Comparison of ENCODE assay signal across 9 mouse cellular contexts in the genomic region with DNA sequence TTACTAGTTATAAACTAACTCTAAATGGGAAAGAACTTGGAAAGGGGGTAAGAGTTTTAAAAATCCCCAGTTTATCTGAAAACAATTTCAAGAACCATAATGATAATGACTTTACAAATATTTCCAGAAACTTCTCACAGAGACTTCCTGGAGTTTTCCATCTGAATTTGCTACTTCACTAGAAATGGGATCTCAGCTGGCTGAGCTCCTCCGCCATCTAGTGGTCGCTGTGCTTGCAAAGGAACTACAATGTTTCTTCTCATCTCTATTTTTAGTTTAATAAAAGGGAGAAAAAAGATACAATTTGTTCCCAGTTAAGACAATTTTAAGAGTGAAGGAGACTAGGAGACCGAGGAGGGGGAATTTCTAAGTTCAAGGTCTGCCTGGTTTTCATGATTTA. TPM values are rescaled to one million over a fixed set of nuclear protein-coding genes. Genes with fewer than 3 reads are reported as not detected.
A peak's percentile ranks its signal among the peaks of the same experiment; 100 is the strongest.
DNase-seq lines count a peak whose midpoint lies in the region; ATAC-seq lines count a peak whose summit lies in the region.
"Had no signal": no experiment of that assay in that cellular context is flagged by ENCODE, and none has a peak within 500 bp of the region (broad histone marks: within the 10 kb centered on the region; RNA-seq: fewer than 3 reads in every experiment).

No protein-coding gene starts in this region.

- H3K36me3 ChIP-seq in forebrain, embryonic 16.5 days (ENCODE audit: control insufficient read depth, insufficient read depth): peaks cover 47% of the 10 kb centered on the region

- no peak overlapping the region for H3K4me3 ChIP-seq in forebrain, embryonic 16.5 days (replicated peaks; ENCODE audit: low read length)
- H3K4me3 ChIP-seq: neural tube, embryonic 12.5 days had no signal

- WGBS in forebrain, embryonic 16.5 days: 21% methylated on average over 3 of the region's 3 CpGs

- H3K27me3 ChIP-seq in forebrain, embryonic 16.5 days (replicated peaks; ENCODE audit: control insufficient read depth, insufficient read depth, low read length): no peaks in the 10 kb centered on the region
- H3K27me3 ChIP-seq: neural tube, embryonic 12.5 days had no signal

- peak; percentile 43 for DNase-seq in gastrocnemius, adult 18-20 months (ENCODE audit: low spot score)
- DNase-seq in gastrocnemius, adult 8-10 months (ENCODE audit: low spot score in 2 of 2): no peak
- DNase-seq in urinary bladder, postnatal 14 days (ENCODE audit: low spot score): peak; percentile 70
- DNase-seq in urinary bladder, adult 2 months (ENCODE audit: low spot score): no peak
- peak; percentile 79 for DNase-seq in embryo, embryonic 11 days
- peak; percentile 75 for DNase-seq in layer of hippocampus, adult 11-12 months (ENCODE audit: low spot score)
- DNase-seq in mesoderm, embryonic 11.5 days (ENCODE audit: low read depth, low spot score): peak; percentile 51

- no peaks in the 10 kb centered on the region for H3K4me1 ChIP-seq in forebrain, embryonic 16.5 days (replicated peaks; ENCODE audit: control insufficient read depth, insufficient read depth, low read length)
- H3K4me1 ChIP-seq: neural tube, embryonic 12.5 days had no signal

- no peak overlapping the region for H3K27ac ChIP-seq in forebrain, embryonic 16.5 days (ENCODE audit: low read length)
- H3K27ac ChIP-seq: neural tube, embryonic 12.5 days had no signal

- H3K9ac ChIP-seq in forebrain, embryonic 16.5 days (replicated peaks; ENCODE audit: low read depth, low read length): no peak overlapping the region
- H3K9ac ChIP-seq: neural tube, embryonic 12.5 days had no signal

- H3K4me2 ChIP-seq in forebrain, embryonic 16.5 days (ENCODE audit: low read length): no peak overlapping the region
- H3K4me2 ChIP-seq: neural tube, embryonic 12.5 days had no signal

- no peak for ATAC-seq in forebrain, embryonic 16.5 days

- H3K9me3 ChIP-seq in forebrain, embryonic 16.5 days (ENCODE audit: control insufficient read depth, low read length): no peaks in the 10 kb centered on the region
- H3K9me3 ChIP-seq: neural tube, embryonic 12.5 days had no signal

RNA-seq across cellular contexts. Expression of a gene that starts 13.4 kb away (rescaled TPM):
- total RNA-seq in gastrocnemius, adult 18-20 months (2021): 1 to 10 TPM; 3.8 to 6.4 TPM
- total RNA-seq in gastrocnemius, adult 8-10 months (2022): 1 to 10 TPM; 3.0 to 4.3 (median 4.0) TPM
- polyA plus RNA-seq in urinary bladder, adult 2 months (2012; rRNA removed): 40.7 and 41.9 TPM in 2 replicates
- 2.7 and 3.3 TPM in 2 replicates for polyA plus RNA-seq in forebrain, embryonic 16.5 days (2015; fragmentation: Nextera tagmentation; extraction: Ambion mirVana)

RNA-seq across cellular contexts. Expression of a gene that starts 13.7 kb away (rescaled TPM):
- 10 to 100 TPM; 20.7 to 23.5 TPM for total RNA-seq in gastrocnemius, adult 18-20 months (2021)
- total RNA-seq in gastrocnemius, adult 8-10 months (2022): 10 to 100 TPM; 18.1 to 23.2 (median 20.3) TPM
- 17.8 and 18.7 TPM in 2 replicates for polyA plus RNA-seq in urinary bladder, adult 2 months (2012; rRNA removed)
- polyA plus RNA-seq in forebrain, embryonic 16.5 days (2015; fragmentation: Nextera tagmentation; extraction: Ambion mirVana): 42.2 and 42.5 TPM in 2 replicates

RNA-seq across cellular contexts. Expression of a gene that starts 16.0 kb away (rescaled TPM):
- total RNA-seq in gastrocnemius, adult 18-20 months (2021): under 1 TPM in 1 of 2 experiments, not detected in 1; 0.14 TPM
- total RNA-seq in gastrocnemius, adult 8-10 months (2022): not detected
- polyA plus RNA-seq in urinary bladder, adult 2 months (2012; rRNA removed): 0.15 and 0.16 TPM in 2 replicates
- 2.8 and 3.8 TPM in 2 replicates for polyA plus RNA-seq in forebrain, embryonic 16.5 days (2015; fragmentation: Nextera tagmentation; extraction: Ambion mirVana)

RNA-seq across cellular contexts. Expression of a gene that starts 41.3 kb away (rescaled TPM):
- total RNA-seq in gastrocnemius, adult 18-20 months (2021): 1 to 10 TPM; 5.5 to 6.4 TPM
- 1 to 10 TPM; 5.2 to 6.9 (median 6.0) TPM for total RNA-seq in gastrocnemius, adult 8-10 months (2022)
- 5.2 and 6.1 TPM in 2 replicates for polyA plus RNA-seq in urinary bladder, adult 2 months (2012; rRNA removed)
- 25.2 and 30.4 TPM in 2 replicates for polyA plus RNA-seq in forebrain, embryonic 16.5 days (2015; fragmentation: Nextera tagmentation; extraction: Ambion mirVana)

Comparison
In these comparisons a context has a peak if more than half of its experiments do, and no peak if none do; other contexts are left out.
1. DNase-seq: peak in gastrocnemius, adult 18-20 months (single experiment), urinary bladder, postnatal 14 days (single experiment), embryo, embryonic 11 days (single experiment), layer of hippocampus, adult 11-12 months (single experiment) and mesoderm, embryonic 11.5 days (single experiment); none in gastrocnemius, adult 8-10 months (0 of 2) and urinary bladder, adult 2 months (single experiment).